Mouse (Mus musculus): ENCODE data around the gene Eid2b. TPM values are rescaled to one million over a fixed set of nuclear protein-coding genes. Genes with fewer than 3 reads are reported as not detected.

The Eid2b gene
- 7.4 and 19.4 TPM in 2 replicates for polyA plus RNA-seq (2012; rRNA removed; ENCODE audit: low replicate concordance)

GRCm38 (mm10) chr7:28277615-28278278, at the start of gene Eid2b:
Gene Eid2b (plus strand): TSS chr7:28277739.

DNA sequence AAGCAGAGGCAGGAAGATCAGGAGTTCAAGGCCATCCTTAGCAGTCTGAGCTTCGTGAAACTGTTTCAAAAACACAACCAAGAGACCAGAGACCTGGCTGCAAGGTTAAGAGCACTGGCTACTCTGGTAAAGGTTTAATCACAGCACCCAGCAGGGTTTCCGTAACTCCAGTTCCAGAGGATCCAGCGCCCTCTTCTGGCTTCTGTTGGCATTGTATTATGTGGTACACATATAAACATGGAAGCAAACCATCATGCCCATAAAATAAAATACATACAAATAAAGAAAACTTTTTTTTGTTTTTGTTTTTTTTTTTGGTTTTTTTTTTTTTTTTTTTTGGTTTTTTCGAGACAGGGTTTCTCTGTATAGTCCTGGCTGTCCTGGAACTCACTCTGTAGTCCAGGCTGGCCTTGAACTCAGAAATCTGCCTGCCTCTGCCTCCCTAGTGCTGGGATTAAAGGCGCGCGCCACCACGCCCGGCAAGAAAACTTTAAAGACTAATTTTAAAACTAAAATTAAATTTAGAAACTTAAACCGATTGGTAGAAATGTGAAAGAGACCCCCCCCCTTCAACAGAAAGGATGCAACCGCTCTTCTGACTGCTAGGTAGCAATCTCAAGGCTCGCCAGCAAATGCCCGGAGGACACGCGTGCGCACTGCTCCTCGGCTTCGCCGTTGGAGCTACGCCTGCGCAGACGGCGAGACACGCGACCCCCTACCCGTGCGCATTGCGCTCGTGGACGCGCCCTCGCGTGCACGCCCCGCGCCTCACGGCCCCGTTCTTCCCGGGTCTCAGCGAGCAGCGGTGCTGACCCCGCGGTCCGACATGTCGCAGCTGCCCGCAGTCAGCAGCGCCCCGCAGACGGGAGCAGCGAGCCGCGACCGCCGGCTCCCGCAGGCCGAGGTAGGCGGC, 10.2 kb upstream of the Eid2b start, which contains the start of gene Eid2:
TSS of gene Eid2 (plus strand) at position 753 of the 913 bp plus-strand sequence.

DNA sequence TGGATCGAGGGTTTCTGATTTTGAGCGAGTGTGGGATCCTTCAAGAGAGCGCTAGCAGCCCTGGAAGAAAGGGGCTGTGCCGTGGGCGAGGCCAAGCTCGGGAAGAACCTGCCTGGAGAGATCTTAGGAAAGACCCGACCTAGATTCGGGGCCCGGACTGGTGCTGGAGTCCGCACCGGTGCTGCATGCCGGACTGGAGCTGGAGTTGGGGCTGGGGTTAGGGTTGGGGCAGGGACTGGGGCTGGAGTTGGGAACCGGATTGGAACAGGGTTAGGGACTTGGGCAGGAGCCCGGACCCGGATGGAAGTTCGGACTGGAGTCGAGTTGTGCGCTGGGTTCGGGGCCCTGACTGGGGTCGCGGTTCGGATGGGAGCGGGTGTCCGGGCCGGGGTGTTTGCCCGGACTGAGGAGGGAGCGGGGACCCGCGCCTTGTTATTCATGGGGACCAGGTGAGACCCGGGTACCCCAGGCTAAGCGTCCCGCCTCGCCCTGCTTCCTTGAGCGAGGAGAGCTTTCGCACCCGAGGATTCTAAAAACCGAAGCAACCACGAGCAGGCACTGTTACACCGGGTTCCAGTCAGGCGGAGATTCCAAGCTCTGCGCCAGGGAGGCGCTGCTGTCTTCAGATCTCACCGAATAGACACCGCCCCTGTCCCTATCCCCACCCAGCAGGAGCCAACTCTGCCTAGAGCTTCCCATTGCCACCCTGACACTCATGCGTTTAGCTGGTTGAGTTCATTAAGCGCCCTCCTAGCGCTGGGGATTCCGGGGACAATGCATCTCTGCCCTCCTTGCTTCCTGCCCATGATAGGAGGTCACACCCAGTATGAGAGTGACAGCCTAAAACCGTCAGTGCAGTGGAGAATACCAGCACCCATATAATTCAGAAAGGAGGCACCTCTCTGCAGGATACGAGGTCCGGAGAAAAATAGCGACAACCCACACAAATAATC, 13.4 kb downstream of the Eid2b start, which contains the start of gene Selenov:
TSS of gene Selenov (minus strand) at position 549 of the 953 bp plus-strand sequence.

DNA sequence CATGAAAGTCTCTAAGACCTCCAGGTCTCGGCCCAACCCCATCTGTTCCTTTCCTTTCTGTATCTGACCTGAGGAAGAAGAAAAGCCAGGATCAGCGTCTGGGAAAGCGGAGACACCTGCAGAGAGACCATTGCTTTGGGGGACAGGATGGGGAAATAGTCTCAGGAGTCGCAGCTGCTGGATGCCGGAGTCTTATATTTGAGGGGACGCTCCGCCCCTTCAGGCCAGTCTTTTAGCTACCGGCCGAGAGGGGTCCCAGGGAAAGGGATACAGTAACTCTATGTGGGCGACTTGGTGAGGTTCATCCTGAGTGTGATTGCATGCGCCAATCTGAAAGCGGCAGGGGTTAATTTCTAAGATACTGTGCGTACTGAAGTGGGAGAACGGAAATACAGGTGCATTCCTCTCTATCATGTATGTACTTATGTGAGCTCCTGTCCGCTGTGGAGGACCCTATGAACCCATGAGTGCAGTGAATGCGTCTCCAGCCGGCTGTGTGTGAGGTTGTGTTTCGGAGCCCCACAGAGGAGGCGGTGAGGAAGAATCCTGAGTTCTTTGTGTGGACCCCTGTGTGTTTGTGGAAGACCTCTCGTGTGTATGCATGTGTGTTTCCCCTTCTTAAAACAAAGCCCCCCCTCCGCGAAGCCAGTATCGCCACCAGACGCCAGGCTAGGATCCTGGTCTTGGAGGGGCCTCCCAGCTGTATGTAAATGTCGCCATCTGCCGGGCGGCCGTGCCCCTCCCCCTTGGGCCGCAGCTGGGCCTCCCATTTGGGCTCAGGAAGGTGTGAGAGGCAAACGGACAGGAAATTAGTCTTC, 24.3 kb downstream of the Eid2b start, which contains the start of gene Dll3:
TSS of gene Dll3 (minus strand) at position 623 of the 818 bp plus-strand sequence.

DNA sequence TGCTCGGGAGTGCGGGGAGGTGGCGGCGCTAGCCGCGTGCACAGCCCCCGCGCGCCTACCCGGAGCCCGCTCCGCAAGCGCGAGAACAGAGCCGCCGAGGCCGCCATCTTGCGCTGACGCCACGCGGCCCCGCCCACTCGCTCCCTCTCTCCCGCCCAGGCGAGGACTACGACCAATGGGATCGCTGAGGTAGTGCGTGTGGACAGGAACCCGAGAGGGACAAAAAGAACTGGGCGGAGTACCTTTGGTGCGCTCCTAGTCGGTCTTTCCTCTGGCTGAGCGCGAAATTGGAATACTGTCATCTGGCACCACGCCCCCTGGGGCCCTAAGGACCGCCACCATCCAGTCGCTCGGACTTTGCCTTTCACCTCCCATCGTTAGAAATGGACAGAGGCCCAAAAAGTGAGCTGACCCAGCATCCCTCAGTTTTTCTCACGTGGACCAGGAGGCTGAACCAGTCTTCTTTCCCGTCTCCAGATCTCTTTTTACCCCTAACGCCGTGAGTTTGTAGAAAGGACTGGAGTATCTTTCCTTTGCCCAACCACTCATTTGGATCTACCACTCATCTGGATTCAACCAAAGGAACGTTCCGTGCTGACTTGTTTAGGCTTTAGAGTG, 34.5 kb downstream of the Eid2b start, which contains the start of gene Timm50:
TSS of gene Timm50 (minus strand) at position 147 of the 618 bp plus-strand sequence.

Other genes starting within 250 kb of the Eid2b start
- 77.8 and 97.0 TPM in 2 replicates for gene Psmc4, start 227.6 kb upstream of the Eid2b start, polyA plus RNA-seq (2012; rRNA removed; ENCODE audit: low replicate concordance)
- 45.0 and 51.2 TPM in 2 replicates for gene Fcgbp, start 206.5 kb upstream of the Eid2b start, polyA plus RNA-seq (2012; rRNA removed; ENCODE audit: low replicate concordance)
- gene 9530053A07Rik, start 148.3 kb upstream of the Eid2b start, polyA plus RNA-seq (2012; rRNA removed; ENCODE audit: low replicate concordance) = not detected in 2 replicates
- 32.1 and 36.7 TPM in 2 replicates for gene Fbl, start 108.0 kb upstream of the Eid2b start, polyA plus RNA-seq (2012; rRNA removed; ENCODE audit: low replicate concordance)
- gene Dyrk1b, start 98.3 kb upstream of the Eid2b start, polyA plus RNA-seq (2012; rRNA removed; ENCODE audit: low replicate concordance) = 66.0 and 77.5 TPM in 2 replicates
- gene Eid2, start 9.9 kb upstream of the Eid2b start, polyA plus RNA-seq (2012; rRNA removed; ENCODE audit: low replicate concordance) = 2.6 and 9.5 TPM in 2 replicates
- not detected in 2 replicates for gene Selenov, start 13.4 kb downstream of the Eid2b start, polyA plus RNA-seq (2012; rRNA removed; ENCODE audit: low replicate concordance)
- 0.11 TPM in 1 of 2 replicates, not detected in the other for gene Dll3, start 24.5 kb downstream of the Eid2b start, polyA plus RNA-seq (2012; rRNA removed; ENCODE audit: low replicate concordance)
- 90.3 and 103 TPM in 2 replicates for gene Timm50, start 34.3 kb downstream of the Eid2b start, polyA plus RNA-seq (2012; rRNA removed; ENCODE audit: low replicate concordance)
- gene Supt5, start 61.0 kb downstream of the Eid2b start, polyA plus RNA-seq (2012; rRNA removed; ENCODE audit: low replicate concordance) = 114 and 125 TPM in 2 replicates
- gene Rps16, start 72.9 kb downstream of the Eid2b start, polyA plus RNA-seq (2012; rRNA removed; ENCODE audit: low replicate concordance) = 1,024 and 1,255 TPM in 2 replicates
- 35.6 and 63.3 TPM in 2 replicates for gene Plekhg2, start 94.9 kb downstream of the Eid2b start, polyA plus RNA-seq (2012; rRNA removed; ENCODE audit: low replicate concordance)
- 63.8 and 131 TPM in 2 replicates for gene Zfp36, start 102.5 kb downstream of the Eid2b start, polyA plus RNA-seq (2012; rRNA removed; ENCODE audit: low replicate concordance)
- gene Med29, start 115.0 kb downstream of the Eid2b start, polyA plus RNA-seq (2012; rRNA removed; ENCODE audit: low replicate concordance) = 54.4 and 58.2 TPM in 2 replicates
- gene Paf1, start 115.2 kb downstream of the Eid2b start, polyA plus RNA-seq (2012; rRNA removed; ENCODE audit: low replicate concordance) = 89.1 and 121 TPM in 2 replicates
- 21.0 and 30.6 TPM in 2 replicates for gene Gmfg, start 159.7 kb downstream of the Eid2b start, polyA plus RNA-seq (2012; rRNA removed; ENCODE audit: low replicate concordance)
- 3.9 and 9.0 TPM in 2 replicates for gene Lrfn1, start 174.2 kb downstream of the Eid2b start, polyA plus RNA-seq (2012; rRNA removed; ENCODE audit: low replicate concordance)
- not detected in 2 replicates for gene Ifnl2, start 232.7 kb downstream of the Eid2b start, polyA plus RNA-seq (2012; rRNA removed; ENCODE audit: low replicate concordance)
- gene Ifnl3, start 245.1 kb downstream of the Eid2b start, polyA plus RNA-seq (2012; rRNA removed; ENCODE audit: low replicate concordance) = not detected in 2 replicates